Comparison of ENCODE assay signal across 8 mouse cellular contexts in the genomic region with DNA sequence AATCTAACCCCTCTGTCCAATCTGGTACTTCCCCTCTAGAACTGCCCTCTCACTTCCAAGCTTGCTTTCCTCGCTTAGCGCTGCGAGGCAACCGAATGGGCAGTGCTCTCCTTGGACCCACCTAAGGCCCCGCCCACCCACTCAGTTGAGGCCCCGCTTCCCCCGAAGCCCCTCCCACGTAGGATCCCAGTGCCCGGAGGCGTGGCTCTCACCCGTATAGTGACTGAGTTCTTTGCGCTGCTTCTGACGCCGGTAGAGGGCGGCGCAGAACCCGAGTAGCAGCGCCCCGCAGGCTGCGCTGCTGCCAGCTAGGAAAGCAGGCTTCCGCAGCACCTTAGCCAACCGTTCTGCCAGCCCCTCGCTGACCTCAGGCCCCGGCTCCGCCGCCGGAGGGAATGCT. TPM values are rescaled to one million over a fixed set of nuclear protein-coding genes. Genes with fewer than 3 reads are reported as not detected.
A peak's percentile ranks its signal among the peaks of the same experiment; 100 is the strongest.
DNase-seq lines count a peak whose midpoint lies in the region; ATAC-seq and TF ChIP-seq lines count a peak whose summit lies in the region.

No protein-coding gene starts in this region.

- H3K27ac ChIP-seq in embryonic facial prominence, embryonic 10.5 days (replicated peaks), result no peak overlapping the region; the same call in 1 of the 2 replicates
- H3K27ac ChIP-seq in kidney, adult 2 months (ENCODE audit: insufficient read depth, low read depth, low read length), result no peak overlapping the region
- no peak overlapping the region for H3K27ac ChIP-seq in limb, embryonic 14.5 days (replicated peaks; ENCODE audit: low read depth, low read length)
- H3K27ac ChIP-seq in midbrain, embryonic 16.5 days (ENCODE audit: low read length), result no peak overlapping the region

- peak; percentile 90 for ATAC-seq in limb, embryonic 14.5 days (ENCODE audit: low FRiP score, low read depth)
- peak; percentile 90 for ATAC-seq in midbrain, embryonic 16.5 days

- no peak overlapping the region for H3K9ac ChIP-seq in limb, embryonic 14.5 days (ENCODE audit: low read depth, low read length, severe bottlenecking)
- H3K9ac ChIP-seq in midbrain, embryonic 16.5 days (ENCODE audit: low read depth, low read length), result peak overlapping the region; percentile 60

- H3K4me2 ChIP-seq in limb, embryonic 14.5 days (replicated peaks; ENCODE audit: low read depth, low read length, severe bottlenecking), result peak overlapping the region; percentile 51
- peak overlapping the region; percentile 69 for H3K4me2 ChIP-seq in midbrain, embryonic 16.5 days (ENCODE audit: low read length)

- H3K4me1 ChIP-seq in embryonic facial prominence, embryonic 10.5 days, result peaks cover 10% of the 10 kb centered on the region
- no peaks in the 10 kb centered on the region for H3K4me1 ChIP-seq in kidney, adult 2 months (ENCODE audit: control insufficient read depth, insufficient read depth, low read length)
- 0 out of 2 replicates have a peak, but pooled peaks cover 5% of the 10 kb centered on the region for H3K4me1 ChIP-seq in limb, embryonic 14.5 days (ENCODE audit: control insufficient read depth, insufficient read depth, low read length)
- H3K4me1 ChIP-seq in midbrain, embryonic 16.5 days (ENCODE audit: control insufficient read depth, insufficient read depth, low read length), result no peaks in the 10 kb centered on the region; the same call in 1 of the 2 replicates

- no peak for TF ChIP-seq POLR2A in kidney, adult 2 months (IDR thresholded peaks at IDR 0.05; ENCODE audit: low read depth, low read length)
- no peak for TF ChIP-seq POLR2A in limb, embryonic 14.5 days (IDR thresholded peaks at IDR 0.05; ENCODE audit: borderline replicate concordance, extremely low read depth, insufficient read depth, insufficient read length)

- TF ChIP-seq CTCF in kidney, adult 2 months (conservative IDR thresholded peaks at IDR 0.05; ENCODE audit: insufficient read depth, insufficient read length, low read depth, low read length), result peak; percentile 48

- H3K4me3 ChIP-seq in embryonic facial prominence, embryonic 10.5 days, result peak overlapping the region; percentile 49
- no peak overlapping the region; the same call in 1 of the 2 replicates for H3K4me3 ChIP-seq in kidney, adult 2 months (ENCODE audit: insufficient read depth, low read depth, low read length)
- peak overlapping the region; percentile 32 for H3K4me3 ChIP-seq in limb, embryonic 14.5 days (replicated peaks; ENCODE audit: low read length)
- H3K4me3 ChIP-seq in midbrain, embryonic 16.5 days (ENCODE audit: low read depth, low read length), result peak overlapping the region; percentile 34

- no peaks in the 10 kb centered on the region for H3K36me3 ChIP-seq in embryonic facial prominence, embryonic 10.5 days (replicated peaks)
- no peaks in the 10 kb centered on the region for H3K36me3 ChIP-seq in kidney, adult 2 months (ENCODE audit: control insufficient read depth, insufficient read depth, low read length)
- H3K36me3 ChIP-seq in limb, embryonic 14.5 days (ENCODE audit: control insufficient read depth, insufficient read depth, low read length), result no peaks in the 10 kb centered on the region
- H3K36me3 ChIP-seq in midbrain, embryonic 16.5 days (ENCODE audit: control insufficient read depth, insufficient read depth, low read length), result no peaks in the 10 kb centered on the region

- H3K27me3 ChIP-seq in embryonic facial prominence, embryonic 10.5 days (replicated peaks; ENCODE audit: low read depth, poor library complexity, severe bottlenecking), result peaks cover 66% of the 10 kb centered on the region
- no peaks in the 10 kb centered on the region for H3K27me3 ChIP-seq in kidney, adult 2 months (replicated peaks; ENCODE audit: control insufficient read depth, insufficient read depth, low read length)
- H3K27me3 ChIP-seq in limb, embryonic 14.5 days (ENCODE audit: control insufficient read depth, insufficient read depth, low read length), result no peaks in the 10 kb centered on the region
- peaks cover 10% of the 10 kb centered on the region; the same call in 1 of the 2 replicates for H3K27me3 ChIP-seq in midbrain, embryonic 16.5 days (ENCODE audit: control insufficient read depth, insufficient read depth, low read depth, low read length)

- under 1% methylated on average over 27 of the region's 27 CpGs for WGBS in embryonic facial prominence, embryonic 10.5 days
- under 1% methylated on average over 27 of the region's 27 CpGs for WGBS in kidney, adult 2 months
- WGBS in limb, embryonic 14.5 days, result under 1% methylated on average over 27 of the region's 27 CpGs
- WGBS in midbrain, embryonic 16.5 days, result under 1% methylated on average over 27 of the region's 27 CpGs

- peak; percentile 78 for DNase-seq in ovary, adult 18-20 months (ENCODE audit: low spot score)
- no peak for DNase-seq in ovary, postnatal 10 days (ENCODE audit: low spot score)
- DNase-seq in embryonic facial prominence, embryonic 10.5 days (ENCODE audit: low spot score), result peak; percentile 93
- DNase-seq in heart, adult 8-10 months (ENCODE audit: low spot score), result peak; percentile 75
- DNase-seq in kidney, adult 2 months, result peak; percentile 90
- peak; percentile 86 for DNase-seq in limb, embryonic 14.5 days (ENCODE audit: low spot score)
- peak; percentile 48 to 50 for DNase-seq in spleen, postnatal 14 days (ENCODE audit: low spot score in 2 of 2)

- no peaks in the 10 kb centered on the region for H3K9me3 ChIP-seq in embryonic facial prominence, embryonic 10.5 days
- H3K9me3 ChIP-seq in limb, embryonic 14.5 days (ENCODE audit: control insufficient read depth, low read length), result no peaks in the 10 kb centered on the region
- no peaks in the 10 kb centered on the region for H3K9me3 ChIP-seq in midbrain, embryonic 16.5 days (replicated peaks; ENCODE audit: control insufficient read depth, low read length, poor library complexity, severe bottlenecking)

RNA-seq across cellular contexts. Expression of gene Robo3, which starts 12.4 kb away (rescaled TPM):
- polyA plus RNA-seq in embryonic facial prominence, embryonic 10.5 days (2016; fragmentation: Nextera tagmentation; extraction: Ambion mirVana), result 4.1 and 9.4 TPM in 2 replicates
- not detected for total RNA-seq in heart, adult 8-10 months (2022)
- polyA plus RNA-seq in kidney, adult 2 months (2012; rRNA removed), result 14.4 and 18.7 TPM in 2 replicates
- polyA plus RNA-seq in limb, embryonic 14.5 days (2012; rRNA removed), result 0.39 and 0.87 TPM in 2 replicates
- polyA plus RNA-seq in limb, embryonic 14.5 days (2014; fragmentation: Nextera tagmentation; extraction: Ambion mirVana), result 0.07 and 0.21 TPM in 2 replicates
- 4.2 and 17.6 TPM in 2 replicates for polyA plus RNA-seq in midbrain, embryonic 16.5 days (2015; fragmentation: Nextera tagmentation; extraction: Ambion mirVana)

RNA-seq across cellular contexts. Expression of gene Robo4, which starts 19.0 kb away (rescaled TPM):
- polyA plus RNA-seq in embryonic facial prominence, embryonic 10.5 days (2016; fragmentation: Nextera tagmentation; extraction: Ambion mirVana), result 6.6 and 6.8 TPM in 2 replicates
- total RNA-seq in heart, adult 8-10 months (2022), result 10 to 100 TPM; 21.3 to 39.4 (median 32.2) TPM
- polyA plus RNA-seq in kidney, adult 2 months (2012; rRNA removed), result 25.4 and 27.6 TPM in 2 replicates
- polyA plus RNA-seq in limb, embryonic 14.5 days (2012; rRNA removed), result 13.2 and 17.6 TPM in 2 replicates
- polyA plus RNA-seq in limb, embryonic 14.5 days (2014; fragmentation: Nextera tagmentation; extraction: Ambion mirVana), result 12.4 and 13.8 TPM in 2 replicates
- polyA plus RNA-seq in midbrain, embryonic 16.5 days (2015; fragmentation: Nextera tagmentation; extraction: Ambion mirVana), result 4.2 and 5.5 TPM in 2 replicates

RNA-seq across cellular contexts. Expression of gene Hepacam, which starts 53.5 kb away (rescaled TPM):
- 0.05 TPM in 2 replicates for polyA plus RNA-seq in embryonic facial prominence, embryonic 10.5 days (2016; fragmentation: Nextera tagmentation; extraction: Ambion mirVana)
- under 1 TPM in 1 of 4 experiments, not detected in 3; 0.11 TPM for total RNA-seq in heart, adult 8-10 months (2022)
- polyA plus RNA-seq in kidney, adult 2 months (2012; rRNA removed), result 0.03 and 0.09 TPM in 2 replicates
- polyA plus RNA-seq in limb, embryonic 14.5 days (2012; rRNA removed), result 0.05 and 0.11 TPM in 2 replicates
- 0.10 TPM in 1 of 2 replicates, not detected in the other for polyA plus RNA-seq in limb, embryonic 14.5 days (2014; fragmentation: Nextera tagmentation; extraction: Ambion mirVana)
- polyA plus RNA-seq in midbrain, embryonic 16.5 days (2015; fragmentation: Nextera tagmentation; extraction: Ambion mirVana), result 14.2 and 28.3 TPM in 2 replicates

Comparison
In these comparisons a context has a peak if more than half of its experiments do, and no peak if none do; other contexts are left out.
1. RNA of gene Hepacam, which starts 53.5 kb away (polyA plus RNA-seq): 14.2 to 28.3 TPM in midbrain, embryonic 16.5 days; 0.05 to 0.11 TPM in limb, embryonic 14.5 days, 0.03 to 0.09 TPM in kidney, adult 2 months and 0.05 TPM in embryonic facial prominence, embryonic 10.5 days; every median in the first group is over 10 times any median in the second.